Mouse (Mus musculus) retina, adult 2 months (tissue): Measurements from ENCODE around the gene Lrmda.

Source experiments
- DNase-seq: peaks from one replicate; pipeline ENCODE4 v3.0.0-alpha.2; 2012; ENCODE audit warnings: low read depth, low spot score

The Lrmda gene

GRCm38 (mm10) chr14:22323058-22323457 is 303.5 kb downstream of the Lrmda start:
- DNase-seq = no peak

- no peak for DNase-seq
Observed at GRCm38 (mm10) chr14:22323530-22324292, 304.2 kb downstream of the Lrmda start.

DNA sequence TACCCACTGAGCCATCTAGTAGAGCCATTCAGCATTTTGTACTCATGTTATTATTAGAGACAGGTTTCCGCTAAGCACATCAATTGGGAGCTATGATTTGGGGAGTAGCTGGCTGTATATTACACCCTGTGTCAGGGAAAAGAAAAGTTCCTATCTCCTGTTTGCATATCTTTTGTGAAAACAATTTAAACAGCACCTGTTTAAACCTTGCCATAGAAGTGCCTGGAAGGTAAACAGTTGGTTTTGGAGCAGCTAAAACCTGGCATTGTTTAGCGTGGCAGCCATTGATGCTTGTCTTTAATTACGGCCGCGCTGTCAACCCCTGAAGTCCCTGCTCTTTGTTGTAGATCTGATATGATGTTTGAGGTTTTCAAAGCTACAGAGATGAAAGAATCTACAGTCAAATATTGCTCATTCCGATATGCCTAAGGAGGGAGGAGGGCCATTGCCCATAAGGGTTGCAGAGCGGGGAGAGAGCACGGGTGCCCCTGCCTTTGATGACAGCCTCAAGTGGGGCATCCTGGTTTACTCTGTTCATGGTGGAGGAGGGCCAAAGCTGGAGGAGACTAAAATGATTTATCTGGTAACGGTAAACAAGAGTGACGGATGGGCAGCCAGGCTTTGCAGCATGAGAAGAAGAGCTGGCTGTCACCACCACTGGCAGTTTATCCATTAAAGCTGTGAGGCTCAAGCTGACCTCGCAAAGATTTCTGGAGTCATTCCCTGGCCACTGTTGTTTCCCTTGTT is 306.9 kb downstream of the Lrmda start:
- DNase-seq = no peak

DNA sequence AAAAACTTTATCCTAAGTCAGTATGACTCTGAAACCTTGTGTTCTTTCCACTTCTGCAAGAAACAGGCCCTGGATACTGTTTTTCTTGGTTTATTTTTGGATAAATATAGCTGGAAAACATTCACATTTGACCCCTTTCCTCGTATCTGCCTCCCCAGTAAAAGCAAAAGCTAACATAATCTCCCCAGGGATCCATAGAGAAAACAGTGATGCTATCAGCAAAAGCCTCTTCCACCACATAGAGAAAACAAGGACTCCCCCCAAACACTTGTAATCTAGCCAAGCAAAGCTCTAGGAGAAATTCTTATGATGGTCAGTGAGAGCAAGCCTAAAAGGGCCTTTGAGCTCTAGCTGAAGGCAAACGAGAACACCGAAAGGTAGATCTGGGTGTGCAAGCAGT is 309.7 kb downstream of the Lrmda start:
- DNase-seq = no peak

DNA sequence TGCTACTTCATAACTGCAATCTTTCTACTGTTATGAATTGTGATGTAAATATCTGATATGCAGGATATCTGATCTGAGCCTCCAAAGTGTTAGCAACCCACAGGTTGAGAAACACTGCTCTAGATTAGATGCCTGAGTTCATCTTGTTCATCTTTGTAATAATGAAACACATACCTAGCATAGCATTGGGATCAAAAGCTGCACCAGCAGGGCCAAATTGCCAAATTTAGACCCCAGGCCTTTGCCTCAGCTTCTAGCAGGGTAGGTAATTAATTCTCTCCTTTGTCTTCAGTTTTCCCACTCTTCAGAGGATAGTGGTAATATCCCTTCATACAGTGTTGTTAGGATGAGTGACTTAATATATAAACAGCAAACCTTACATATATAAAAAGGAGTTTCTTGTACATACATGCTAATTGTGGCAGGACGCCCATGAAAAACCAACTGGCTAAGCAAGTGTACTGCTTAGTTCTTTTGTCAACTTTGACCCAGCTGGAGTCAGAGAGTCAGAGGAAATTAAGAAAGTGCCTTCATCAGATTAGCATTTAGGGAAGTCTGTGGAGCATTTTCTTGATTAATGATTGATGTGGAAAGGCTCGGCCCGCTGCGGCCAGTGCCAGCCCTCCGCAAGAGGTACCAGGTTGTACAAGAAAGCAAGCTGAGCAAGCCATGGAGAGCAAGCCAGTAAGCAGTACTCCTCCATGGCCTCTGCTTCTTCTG is 315.7 kb downstream of the Lrmda start:
- no peak for DNase-seq

DNA sequence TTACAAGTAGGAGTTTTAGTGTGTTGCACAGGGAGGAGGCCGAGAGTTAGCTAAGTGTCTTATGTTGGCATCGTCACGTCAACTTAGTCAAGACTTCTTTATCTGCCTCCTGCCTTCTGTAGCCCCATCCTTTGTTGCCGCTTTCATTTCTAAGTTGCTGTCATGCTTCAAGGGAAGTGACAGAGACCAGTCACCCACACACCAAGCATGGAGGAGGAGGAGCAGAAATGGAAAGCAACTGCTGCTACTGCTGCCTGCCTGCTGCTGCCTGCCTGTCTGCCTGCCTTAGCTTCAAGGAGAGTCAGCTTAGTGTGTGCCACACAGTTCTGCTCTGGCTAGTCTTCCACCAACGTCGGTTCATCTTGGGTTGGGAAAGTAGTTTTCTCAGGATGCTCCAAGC is 319.7 kb downstream of the Lrmda start:
- DNase-seq = no peak

GRCm38 (mm10) chr14:22343357-22343756 is 323.8 kb downstream of the Lrmda start:
- DNase-seq = no peak

- DNase-seq = no peak
Observed at GRCm38 (mm10) chr14:22345248-22345647, 325.7 kb downstream of the Lrmda start.

DNA sequence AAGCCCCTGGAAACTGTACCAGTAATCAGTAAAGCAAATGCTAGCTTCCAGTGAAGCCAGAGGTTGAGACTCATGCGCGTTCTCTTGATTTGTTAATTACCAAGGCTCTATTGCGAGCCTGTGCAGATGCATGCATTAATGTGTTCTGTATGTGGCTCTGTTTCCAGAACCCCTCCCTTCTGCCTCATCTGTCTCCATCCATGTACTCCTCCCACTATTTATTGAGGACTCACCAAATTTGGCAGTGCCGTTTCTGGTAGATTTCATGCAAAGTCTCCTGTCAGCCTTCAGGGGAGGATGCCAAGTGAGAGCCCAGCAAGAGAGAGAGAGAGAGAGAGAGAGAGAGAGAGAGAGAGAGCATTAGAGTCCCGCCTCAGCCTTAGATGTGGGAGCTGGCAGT is 334.1 kb downstream of the Lrmda start:
- DNase-seq = no peak

- DNase-seq = no peak
Observed at GRCm38 (mm10) chr14:22354769-22355574, 335.5 kb downstream of the Lrmda start.

DNA sequence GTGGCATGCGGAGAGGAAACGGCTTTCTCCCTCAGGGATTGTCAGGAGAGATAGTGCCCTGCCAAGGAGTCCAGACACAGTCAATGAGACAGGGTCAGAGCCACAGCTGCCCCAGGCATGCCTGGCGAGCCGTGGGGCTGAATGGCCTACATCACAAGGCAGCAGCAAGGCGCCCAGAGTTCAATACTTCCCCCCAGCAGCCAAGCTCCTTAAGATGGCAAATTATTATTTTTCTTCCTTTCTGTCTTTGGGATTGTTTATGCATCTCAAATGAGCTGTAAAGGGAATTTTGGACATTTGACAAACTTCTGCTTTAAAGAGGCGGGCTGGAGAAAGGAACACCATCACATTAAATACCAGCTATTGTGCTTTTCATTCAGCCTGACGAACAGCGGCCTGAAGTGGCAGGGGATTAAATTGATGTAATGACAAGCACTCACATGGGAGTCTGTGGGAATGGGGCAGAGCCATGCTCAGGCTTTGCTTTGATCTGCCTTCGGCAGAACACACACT is 338.5 kb downstream of the Lrmda start:
- no peak for DNase-seq

- no peak for DNase-seq
Observed at GRCm38 (mm10) chr14:22364010-22364748, 344.7 kb downstream of the Lrmda start.

- DNase-seq = no peak
Observed at GRCm38 (mm10) chr14:22364771-22365355, 345.4 kb downstream of the Lrmda start.

GRCm38 (mm10) chr14:22367615-22368014 is 348.1 kb downstream of the Lrmda start:
- no peak for DNase-seq

DNA sequence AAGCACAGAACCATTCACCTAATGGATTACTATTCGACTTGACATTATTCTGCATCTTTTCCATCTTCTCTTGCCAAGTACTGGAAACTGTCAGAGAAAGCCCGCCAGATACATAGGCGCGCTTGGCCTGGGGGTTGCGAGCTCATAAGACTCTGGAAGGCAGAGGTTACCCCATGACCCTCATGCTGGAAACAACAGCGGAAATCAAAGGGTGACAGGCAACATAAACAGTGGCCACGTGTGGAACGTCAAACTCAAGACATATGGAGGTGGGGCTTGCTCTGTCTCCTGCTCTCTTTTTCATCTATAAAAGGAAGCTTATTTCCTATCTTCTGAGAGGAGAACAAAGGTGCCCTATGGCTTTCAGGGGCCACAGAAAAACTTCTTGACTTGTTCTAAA is 351.6 kb downstream of the Lrmda start:
- no peak for DNase-seq

- DNase-seq = no peak
Observed at GRCm38 (mm10) chr14:22372666-22373360, 353.3 kb downstream of the Lrmda start.

DNA sequence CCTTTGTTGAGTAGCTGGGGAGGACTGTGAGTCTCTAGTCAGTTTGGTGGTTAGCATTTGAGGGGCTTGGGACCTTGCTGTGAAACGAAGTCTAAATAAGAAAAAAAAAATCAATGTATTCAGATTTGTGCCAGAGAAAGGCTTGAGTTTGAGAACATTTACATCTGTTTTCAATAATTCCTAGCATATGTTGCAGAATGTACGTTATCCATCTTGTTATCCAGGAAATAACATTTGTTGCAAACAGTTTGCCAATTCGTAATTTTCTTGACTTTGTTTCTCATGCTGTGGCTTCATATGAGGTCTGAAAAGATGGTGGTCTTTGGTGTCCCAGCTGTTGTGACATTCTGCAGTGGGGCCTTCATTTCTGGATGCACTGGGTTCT is 353.8 kb downstream of the Lrmda start:
- no peak for DNase-seq

- no peak for DNase-seq
Observed at GRCm38 (mm10) chr14:22377148-22377547, 357.6 kb downstream of the Lrmda start.

DNA sequence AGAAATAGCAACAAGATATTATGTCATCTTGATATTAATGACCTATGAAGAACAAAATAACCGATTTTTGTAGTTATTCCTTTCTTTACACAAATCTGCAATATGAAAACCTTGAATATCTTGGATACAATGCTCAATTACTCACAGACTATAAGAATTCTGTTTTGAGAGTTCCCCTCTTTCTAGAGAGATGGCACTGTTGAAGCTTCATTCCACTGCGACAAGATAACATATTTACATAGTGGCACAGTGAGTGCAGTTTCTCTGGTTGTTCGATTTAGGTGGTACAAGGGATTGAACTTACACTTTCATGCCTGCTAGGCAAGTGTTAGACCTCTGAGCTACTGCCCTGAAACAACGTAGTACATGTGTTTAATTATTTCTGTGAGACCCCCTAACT is 362.6 kb downstream of the Lrmda start:
- DNase-seq = no peak

DNA sequence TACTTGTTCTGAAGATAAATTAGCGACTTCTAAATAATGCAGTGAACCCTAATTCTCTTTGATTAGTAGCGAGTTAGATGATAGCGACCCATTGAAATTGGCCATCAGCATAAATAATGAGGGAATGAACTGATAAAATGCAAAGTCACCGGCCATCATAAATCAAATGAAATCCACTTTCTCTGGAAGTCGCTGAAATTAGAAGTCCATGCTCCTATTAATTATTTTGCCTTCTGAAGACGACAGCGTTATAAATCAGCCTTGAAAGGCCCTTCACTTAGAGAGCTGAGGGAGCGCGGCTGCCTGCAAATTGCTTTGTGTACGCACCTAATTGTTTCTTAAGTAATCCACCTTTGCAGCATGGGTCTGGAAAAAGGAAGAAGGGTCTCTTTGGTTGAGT is 374.1 kb downstream of the Lrmda start:
- no peak for DNase-seq
